8 mouse cellular contexts compared by ENCODE assay signal in genomic region chr12:80389448-80389847, GRCm38 (mm10). TPM values are rescaled to one million over a fixed set of nuclear protein-coding genes. Genes with fewer than 3 reads are reported as not detected.
A peak's percentile ranks its signal among the peaks of the same experiment; 100 is the strongest.
DNase-seq lines count a peak whose midpoint lies in the region; ATAC-seq lines count a peak whose summit lies in the region.

No protein-coding gene starts in this region.

- DNase-seq in cerebellum, postnatal 10 days = peak; percentile 37 to 39
- no peak for DNase-seq in cerebellum, adult 9-11 months
- peak; percentile 28 to 29 for DNase-seq in kidney, postnatal 36 days
- no peak for DNase-seq in kidney, adult 11 months
- peak; percentile 14 for DNase-seq in brain, embryonic 18.5 days (ENCODE audit: low read depth, low spot score)
- no peak for DNase-seq in cerebellum, adult 11-12 months

- 0 out of 2 replicates have a peak, but pooled peaks have one; percentile 44 for ATAC-seq in megakaryocyte-erythroid progenitor cell, adult 5-6 weeks (replicated peaks; ENCODE audit: low FRiP score, low TSS enrichment, poor library complexity, severe bottlenecking)
- ATAC-seq in inflammation-experienced regulatory T-cells, adult 6 months = no peak

RNA-seq across cellular contexts. Expression of gene Dcaf5, which starts 47.0 kb away (rescaled TPM):
- 13.5 and 18.0 TPM in 2 replicates for total RNA-seq in megakaryocyte-erythroid progenitor cell, adult 5-6 weeks (2014; fragmentation: Nextera tagmentation)
- total RNA-seq in megakaryocyte-erythroid progenitor cell, adult 5-6 weeks (2017) = 10.1 and 12.1 TPM in 2 replicates
- polyA plus RNA-seq in inflammation-experienced regulatory T-cells, adult 6 months (2017; shearing (Covaris generic)) = 10 to 100 TPM; 15.3 to 18.7 (median 16.5) TPM

Comparison
In these comparisons a context has a peak if more than half of its experiments do, and no peak if none do; other contexts are left out.
1. DNase-seq: peak in cerebellum, postnatal 10 days (2 of 2), kidney, postnatal 36 days (2 of 2) and brain, embryonic 18.5 days (single experiment); none in cerebellum, adult 9-11 months (single experiment), kidney, adult 11 months (single experiment) and cerebellum, adult 11-12 months (single experiment).